Mouse (Mus musculus): Measurements from ENCODE around the gene Gm10181.
"Not testable (repeated sequence)": the region's sequence is repeated elsewhere in the genome, so short reads cannot be mapped to it uniquely, and the experiment has no call there.

The Gm10181 gene

DNA sequence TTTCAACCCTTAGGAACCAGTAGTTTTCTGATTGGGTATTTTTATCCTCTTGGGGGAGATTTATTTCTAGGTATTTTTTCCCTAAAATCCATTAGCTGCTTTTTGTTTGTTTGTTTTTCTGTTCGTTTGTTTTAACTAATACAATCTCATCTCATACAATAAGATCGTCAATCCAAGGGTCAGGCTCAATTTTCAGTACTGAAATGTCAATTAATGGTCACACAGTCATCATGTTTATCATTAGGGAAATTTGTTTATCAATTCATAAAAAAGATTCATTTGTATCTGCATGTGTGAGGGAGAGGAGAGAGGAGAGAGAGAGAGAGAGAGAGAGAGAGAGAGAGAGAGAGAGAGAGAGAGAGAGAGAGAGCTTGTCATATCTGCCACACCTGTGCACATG, at the start of gene Gm10181:
Gm10181 (plus strand) TSS at position 301 of the 400 bp plus-strand sequence.
- DNase-seq (ENCODE audit: low spot score): no peak

DNA sequence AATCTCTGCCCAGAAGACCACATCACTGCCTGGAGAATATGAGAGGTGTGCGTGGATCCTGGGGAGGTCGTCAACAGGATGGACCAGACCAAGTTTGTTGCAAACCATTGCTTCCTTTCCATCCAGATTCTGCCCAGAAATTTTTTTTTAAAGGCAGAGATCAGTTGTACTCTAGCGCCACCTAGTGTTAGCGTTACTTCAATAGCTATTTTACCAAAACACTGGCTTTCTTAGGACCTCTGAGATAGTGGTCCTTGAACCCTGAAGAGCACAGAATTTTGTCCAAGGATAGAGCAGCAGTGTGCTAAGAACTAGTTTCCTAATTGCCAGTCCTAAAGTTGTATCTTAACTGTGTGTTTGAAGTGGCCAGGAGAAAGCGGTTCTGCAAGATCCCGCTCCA, 47.6 kb upstream of the Gm10181 start:
- no peak for DNase-seq (ENCODE audit: low spot score)

DNA sequence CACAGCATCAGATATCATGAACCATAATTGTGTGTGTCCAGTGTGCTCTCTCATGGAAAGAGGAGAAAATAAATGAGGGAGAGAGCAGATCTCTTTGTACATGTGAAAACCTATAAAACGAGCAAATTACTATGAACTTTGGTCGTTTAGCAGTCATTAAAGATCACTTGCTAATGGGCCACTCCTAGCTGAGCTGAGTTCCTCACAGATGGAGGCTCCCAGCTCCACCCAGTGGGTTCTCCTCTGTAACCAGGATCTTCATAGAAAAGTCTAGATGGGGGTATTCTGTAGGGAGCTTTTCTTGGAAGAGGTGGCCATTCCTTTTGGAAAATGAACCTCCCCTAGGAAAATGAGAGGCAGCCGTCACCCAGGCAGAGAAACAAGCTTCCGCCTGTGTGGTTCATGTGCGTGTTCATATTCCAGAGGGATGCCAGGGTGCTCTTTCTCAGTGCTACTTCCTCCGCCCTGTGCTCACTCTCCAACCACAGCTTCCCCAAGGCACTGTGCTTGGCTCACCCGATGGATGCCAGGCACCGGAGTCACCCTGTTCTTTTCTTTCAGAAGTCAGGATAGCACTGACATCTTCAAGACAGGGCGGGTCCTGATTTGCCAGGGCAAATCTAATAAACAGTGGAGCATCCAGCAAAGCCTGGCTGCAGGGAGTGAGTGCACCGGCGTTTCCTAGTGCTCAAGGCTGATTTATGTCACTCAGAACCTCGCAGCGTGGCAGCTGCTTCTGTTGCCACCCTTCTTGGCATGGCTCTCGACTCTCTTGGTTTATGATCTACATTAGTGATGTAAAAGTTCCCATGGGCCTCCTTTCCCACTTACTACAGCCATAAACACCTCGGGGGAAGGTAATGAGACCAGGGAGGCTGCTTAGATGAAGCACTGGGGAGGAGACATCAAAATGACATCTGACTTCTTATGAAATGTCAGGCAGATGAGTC, 46.8 kb upstream of the Gm10181 start:
- no peak for DNase-seq (ENCODE audit: low spot score)

DNA sequence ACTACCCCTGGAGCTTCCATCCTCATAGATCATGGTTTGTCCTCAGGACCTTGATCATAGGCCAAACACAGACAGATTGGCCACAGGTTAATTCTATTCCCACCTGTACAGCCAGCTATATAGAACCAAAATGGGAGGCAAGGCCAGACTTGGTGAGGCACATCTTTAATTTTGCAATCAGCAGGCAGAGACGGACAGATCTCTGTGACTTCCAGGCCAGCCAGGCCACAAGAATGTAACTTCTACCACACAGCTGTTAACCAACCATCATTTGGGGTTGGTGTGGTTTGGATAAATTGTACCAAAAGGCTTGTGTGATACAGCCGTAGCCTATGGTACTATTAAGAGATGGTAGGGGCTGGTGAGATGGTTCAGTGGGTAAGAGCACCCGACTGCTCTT, 44.9 kb upstream of the Gm10181 start:
- no peak for DNase-seq (ENCODE audit: low spot score)

DNA sequence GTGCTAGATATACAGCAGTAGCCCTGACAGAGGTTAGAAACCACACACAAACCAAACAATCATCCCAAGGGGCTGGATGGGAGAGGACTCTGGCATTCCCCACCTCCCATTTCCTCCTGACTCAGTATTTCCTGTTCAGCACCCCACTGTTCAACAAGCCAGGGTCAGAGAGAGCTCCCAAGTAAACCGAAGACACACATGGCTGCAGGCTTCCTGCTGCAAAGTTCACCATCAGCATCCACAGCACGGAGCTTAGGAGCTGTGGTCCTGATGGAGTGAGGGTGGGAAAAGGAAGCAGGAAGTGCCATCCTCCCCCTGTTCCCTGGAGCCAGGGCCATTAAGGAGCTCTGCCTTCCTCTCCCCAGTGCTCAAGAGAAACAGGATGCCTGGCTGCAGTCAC, 40.9 kb upstream of the Gm10181 start:
- no peak for DNase-seq (ENCODE audit: low spot score)

DNA sequence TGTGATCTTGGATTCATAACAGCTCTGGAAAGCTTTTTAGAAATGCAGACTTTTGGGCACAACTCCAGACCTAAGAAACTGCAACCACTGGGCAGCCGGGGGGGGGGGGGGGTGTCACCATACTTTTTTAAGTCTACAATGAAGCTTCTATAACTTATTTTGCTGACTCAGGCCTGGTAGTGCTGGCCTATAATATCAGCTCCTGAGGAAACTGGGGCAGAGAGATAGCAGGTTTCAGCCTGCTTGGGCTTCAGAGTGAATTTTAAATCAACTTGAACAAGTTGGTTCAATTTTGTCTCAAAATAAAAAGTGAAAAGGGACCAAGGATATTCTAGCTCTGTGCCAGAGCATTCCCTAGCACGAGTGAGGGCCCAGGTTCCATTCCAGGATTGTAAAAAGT, 40.3 kb upstream of the Gm10181 start:
- no peak for DNase-seq (ENCODE audit: low spot score)

DNA sequence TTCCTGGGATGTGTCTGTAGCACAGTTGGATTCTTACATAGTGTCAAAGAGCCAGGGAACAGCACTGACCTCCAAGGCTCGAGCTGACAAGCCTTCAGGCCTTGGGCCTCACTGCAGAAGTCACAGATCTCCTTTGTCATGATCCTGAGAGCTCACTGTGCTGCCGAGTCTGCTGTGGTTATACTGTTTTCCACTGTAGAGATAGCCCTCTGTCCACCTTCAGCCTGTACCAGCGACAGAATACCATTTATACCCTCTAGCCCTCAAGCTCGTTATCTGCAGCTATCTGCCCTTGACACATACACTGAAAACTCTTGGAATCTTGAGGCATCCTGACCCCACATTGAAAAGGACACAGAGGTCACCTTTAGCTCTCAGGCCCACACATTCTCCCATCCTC, 37.3 kb upstream of the Gm10181 start:
- DNase-seq (ENCODE audit: low spot score): no peak

DNA sequence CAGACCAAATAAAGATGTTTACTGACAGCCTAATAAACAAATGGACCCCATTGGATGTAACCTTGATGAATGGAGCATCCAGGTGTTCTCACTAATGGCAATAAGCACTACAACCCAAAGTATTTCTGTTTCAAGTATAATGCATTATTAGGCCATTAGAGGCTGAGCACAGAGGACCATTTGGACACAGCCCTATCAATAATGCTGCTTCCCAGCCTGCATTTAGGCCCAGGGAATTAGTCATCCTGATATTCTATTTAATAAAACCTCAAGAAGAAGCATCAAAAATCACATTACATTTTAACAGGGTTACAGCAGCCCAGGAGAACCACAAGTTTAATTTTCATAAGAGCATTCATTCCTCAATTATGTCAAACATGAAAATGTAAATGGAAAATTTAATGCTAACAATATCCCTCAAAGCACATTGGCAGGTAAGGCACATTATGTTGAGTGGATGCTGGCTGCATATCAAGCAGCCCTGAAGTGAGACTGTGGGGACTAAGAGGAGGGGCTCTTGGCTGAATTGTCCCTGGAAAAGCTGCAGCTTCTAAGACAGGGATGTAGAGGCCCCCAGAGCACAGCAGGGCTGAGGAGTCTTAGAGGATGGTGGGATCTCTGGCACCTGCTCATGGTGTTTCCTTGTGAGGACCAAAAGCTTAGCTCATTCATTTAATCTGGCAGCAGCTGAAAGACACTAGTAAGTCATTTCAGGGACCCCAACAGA, 33.4 kb upstream of the Gm10181 start:
- no peak for DNase-seq (ENCODE audit: low spot score)

DNA sequence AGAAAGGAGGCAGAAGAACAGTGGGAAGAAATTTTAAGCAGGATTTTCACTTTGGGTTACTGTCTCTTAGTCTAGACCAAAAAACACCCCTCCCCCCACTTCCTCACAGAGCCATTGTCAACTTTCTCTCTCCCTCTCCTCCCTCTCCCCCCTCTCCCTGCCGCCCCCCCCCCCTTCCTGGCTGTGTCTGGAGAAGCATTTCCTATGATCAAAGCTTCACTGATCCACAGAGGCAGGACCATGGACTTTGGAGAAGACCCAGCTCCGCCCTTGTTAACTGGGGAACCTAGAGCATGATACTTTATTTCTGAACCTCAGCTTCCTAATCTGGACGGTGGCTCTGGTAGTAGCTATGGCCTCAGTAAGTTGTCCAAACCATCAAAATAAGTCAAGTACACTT, 30.5 kb upstream of the Gm10181 start:
- DNase-seq (ENCODE audit: low spot score): no peak

DNA sequence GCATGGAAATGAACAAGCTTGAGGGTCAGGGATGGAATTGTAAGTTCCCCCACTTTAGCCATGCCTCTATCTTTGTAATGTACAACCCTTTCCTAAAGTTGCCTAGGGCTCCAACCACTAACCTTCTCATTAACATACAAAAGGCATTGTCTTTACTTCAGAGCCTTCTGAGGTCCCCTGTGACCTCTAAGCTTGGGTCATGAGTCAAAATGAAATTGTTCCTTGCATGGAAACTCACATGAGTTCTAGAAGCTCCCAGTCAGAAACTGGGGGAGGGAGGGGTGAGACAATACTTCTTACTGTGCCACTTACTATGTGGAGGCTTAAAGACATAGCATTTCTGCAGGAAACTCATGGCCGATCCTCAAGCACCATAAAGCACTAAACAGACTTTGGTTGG, 16.6 kb upstream of the Gm10181 start:
- no peak for DNase-seq (ENCODE audit: low spot score)

DNA sequence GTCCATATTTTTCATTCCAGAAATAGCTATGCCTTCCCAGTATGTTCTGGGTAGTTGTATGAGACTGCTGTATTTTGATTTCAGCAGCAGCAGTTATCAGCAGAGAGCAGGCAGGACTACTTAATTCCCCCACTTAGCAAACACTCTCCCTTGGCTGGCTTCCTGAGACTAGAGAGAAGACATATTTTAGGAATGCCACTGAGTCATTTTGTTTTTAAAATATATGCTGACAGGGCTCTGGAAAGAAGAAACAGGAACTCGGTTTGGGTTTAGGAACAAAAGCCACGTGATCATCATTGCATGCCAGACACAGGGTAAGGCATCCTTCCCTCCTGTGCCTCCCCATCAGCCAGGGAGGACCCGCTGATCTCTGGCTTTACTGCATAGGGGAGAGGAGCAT, 13.2 kb upstream of the Gm10181 start:
- DNase-seq (ENCODE audit: low spot score): no peak

DNA sequence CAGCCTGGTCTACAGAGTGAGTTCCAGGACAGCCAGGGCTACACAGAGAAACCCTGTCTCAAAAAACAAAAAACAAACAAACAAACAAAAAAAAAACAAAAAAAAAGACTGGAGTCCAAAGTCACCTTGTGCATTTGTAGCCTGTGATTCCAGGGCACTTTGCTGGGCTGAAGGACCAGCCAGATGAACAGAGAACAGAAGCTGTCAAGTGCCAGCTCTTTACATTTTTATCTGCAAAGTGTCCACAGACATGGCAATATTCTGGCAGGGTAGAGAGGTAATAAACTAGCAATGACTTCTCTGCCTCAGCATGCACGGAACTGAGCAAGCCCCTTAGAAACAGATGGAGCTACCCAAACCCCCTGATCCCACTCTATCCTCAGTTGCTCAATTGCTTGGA, 12.7 kb upstream of the Gm10181 start:
- DNase-seq (ENCODE audit: low spot score): no peak

DNA sequence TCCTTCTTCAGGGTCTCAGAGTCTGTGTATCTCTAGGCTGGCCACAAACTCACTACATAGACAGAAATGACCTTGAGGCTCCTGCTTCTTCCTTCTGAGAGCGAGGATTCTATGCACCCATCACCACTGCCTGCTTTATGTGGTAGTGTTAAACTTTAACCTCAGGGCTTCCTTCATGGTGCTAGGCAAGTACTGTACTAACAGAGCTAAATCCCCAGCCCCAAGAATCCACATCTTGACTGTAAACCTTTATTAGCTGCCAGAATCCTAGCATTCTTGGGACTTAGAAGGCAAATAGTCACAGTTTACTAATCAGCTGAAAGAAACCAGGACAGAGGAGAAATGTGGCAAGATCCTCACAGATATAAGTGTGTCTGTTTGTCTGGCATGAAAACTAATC, 1.6 kb downstream of the Gm10181 start:
- DNase-seq (ENCODE audit: low spot score): no peak

DNA sequence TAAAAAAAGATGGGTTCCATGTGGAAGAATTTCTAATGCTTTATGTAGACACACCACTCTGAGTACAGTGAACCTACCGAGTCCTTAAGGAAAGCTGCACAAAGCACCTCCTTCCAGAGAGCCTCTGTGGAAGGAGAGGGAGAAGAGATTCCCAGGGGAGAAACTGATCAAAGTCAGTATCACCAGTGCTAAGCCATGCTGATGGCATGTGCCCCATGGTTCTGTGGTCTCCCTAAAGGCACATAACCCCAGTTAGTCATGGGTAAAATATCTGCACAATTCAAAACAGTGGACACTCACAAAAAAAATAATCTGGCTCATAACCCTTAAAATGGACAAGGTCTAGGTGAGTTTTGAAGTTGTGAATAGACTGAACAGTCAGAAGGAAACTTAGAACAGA, 13.7 kb downstream of the Gm10181 start:
- no peak for DNase-seq (ENCODE audit: low spot score)

DNA sequence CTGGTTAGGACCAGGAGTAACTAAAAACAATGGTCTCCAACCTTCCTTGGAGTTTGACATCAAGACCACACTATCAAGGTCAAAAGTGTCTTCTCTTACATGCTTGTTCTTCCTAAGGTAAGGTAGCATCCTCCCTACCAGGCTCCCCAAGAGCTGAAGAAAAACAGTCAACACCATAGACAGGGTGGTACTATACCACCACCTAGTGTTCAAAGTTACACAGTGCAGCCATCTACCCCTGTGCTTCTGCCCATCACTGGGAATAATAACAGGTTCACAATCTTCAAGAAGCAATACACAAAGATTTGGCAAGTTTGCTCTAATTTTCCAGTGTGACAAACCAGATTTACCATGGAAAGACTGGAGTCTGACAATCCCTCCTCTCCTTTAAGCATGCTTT, 15.4 kb downstream of the Gm10181 start:
- no peak for DNase-seq (ENCODE audit: low spot score)

DNA sequence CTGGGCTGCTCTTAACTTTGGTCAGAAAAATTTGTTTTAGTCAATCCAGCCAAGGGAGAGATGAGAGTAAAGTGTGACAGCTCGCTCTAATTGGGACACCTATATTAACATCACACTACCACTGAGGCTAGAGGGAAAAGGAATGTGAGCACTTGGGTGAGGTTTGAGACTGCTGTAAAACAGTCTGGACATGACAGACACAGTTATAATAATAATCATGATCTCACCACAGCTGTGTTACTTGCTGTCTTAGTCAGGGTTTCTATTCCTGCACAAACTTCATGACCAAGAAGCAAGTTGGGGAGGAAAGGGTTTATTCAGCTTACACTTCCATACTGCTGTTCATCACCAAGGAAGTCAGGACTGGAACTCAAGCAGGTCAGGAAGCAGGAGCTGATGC, 34.4 kb downstream of the Gm10181 start:
- not testable (repeated sequence) for DNase-seq (ENCODE audit: low spot score)

DNA sequence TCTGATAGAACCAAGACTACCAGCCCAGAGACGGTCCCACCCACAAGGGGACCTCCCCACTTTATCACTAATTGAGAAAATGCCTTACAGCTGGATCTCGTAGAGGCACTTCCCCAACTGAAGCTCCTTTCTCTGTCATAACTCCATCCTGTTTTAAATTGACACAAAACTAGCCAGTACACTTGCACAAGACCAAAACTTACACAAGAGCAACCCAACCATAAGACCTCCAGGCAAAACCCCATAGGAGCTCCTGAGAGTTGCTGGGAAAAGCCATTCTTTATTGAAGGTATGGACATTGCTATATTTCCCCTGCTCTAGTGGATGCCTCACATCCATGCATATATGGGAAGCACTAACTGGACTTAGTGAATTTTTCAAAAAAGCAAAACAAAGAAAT, 34.8 kb downstream of the Gm10181 start:
- DNase-seq (ENCODE audit: low spot score): no peak

DNA sequence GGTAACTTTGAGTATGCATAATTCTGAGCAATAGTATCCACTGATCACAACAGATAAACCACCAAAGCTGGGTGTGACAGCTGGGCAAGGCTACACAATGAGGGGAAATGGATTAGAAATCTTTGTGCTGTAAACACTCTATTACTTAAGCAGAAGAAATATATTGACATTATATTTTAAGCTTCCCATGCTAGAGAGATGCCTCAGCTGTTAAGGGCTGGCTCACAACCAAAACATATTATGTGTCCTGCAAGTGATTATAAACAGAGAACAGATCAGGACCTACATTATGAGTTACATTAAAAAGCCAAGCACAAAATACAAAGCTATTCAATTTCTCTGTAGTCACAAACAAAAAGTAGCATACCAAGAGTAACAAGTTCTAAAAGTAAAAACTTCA, 43.0 kb downstream of the Gm10181 start:
- DNase-seq (ENCODE audit: low spot score): no peak

DNA sequence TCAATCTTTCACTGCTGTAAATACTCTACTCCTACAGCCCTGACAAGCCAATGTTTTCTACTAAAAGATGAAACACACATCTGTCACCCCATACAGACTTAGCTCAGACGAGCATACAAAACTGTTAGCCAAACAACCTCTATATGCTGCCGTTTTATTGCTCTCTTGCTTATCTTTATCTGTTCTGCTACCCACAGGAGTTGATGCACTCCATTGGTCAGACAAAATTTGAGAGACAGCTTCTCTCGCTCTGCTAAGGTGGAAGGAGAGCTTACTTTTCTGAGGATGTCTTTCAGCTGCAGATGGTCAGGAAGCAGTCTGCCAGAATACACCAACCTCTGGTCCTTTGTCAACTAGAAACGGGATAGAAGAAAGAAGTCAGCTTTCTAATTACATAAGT, 43.7 kb downstream of the Gm10181 start:
- DNase-seq (ENCODE audit: low spot score): no peak

DNA sequence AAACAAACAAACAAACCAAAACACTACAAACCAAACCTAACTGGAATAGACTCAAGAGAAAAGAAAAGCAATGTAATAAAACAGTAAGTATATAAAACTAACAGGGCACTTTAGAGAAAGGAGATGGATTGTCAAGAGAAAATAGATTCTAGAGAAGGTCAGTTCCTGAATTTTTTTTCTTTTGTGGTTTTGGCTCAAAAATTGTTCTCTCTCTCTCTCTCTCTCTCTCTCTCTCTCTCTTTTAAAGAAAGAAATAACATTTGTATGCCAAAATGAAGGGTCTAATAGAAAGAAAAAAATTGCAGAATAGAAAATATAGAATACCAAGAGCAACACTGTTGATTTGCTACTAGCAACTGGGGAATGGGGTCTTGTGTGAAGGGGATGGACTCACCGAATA, 49.7 kb downstream of the Gm10181 start:
- no peak for DNase-seq (ENCODE audit: low spot score)

All from ovary, postnatal 36 days (tissue).